Mouse (Mus musculus): ENCODE data around the gene Npas3.

Npas3 gene

DNA sequence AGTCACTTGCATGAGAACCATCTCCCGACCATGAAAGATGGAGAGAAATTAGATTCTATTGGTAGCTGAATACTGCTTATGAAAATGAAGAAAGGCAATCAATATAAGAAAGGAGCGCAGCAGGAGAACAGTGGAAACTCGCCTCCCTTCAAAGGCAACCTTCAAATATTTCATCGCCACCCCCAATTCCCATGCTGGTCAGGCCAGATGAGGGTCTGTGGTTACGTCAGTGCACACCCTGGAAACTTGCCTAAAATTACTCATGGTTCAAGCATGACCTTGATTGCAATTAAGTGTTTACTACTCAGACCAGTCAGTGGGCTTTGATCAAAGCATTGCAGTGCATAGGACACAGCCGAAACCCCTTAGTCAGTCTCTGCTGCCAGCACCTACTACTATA, 613.8 kb downstream of the Npas3 start:
- DNase-seq (ENCODE audit: low read depth, low spot score): no peak

DNA sequence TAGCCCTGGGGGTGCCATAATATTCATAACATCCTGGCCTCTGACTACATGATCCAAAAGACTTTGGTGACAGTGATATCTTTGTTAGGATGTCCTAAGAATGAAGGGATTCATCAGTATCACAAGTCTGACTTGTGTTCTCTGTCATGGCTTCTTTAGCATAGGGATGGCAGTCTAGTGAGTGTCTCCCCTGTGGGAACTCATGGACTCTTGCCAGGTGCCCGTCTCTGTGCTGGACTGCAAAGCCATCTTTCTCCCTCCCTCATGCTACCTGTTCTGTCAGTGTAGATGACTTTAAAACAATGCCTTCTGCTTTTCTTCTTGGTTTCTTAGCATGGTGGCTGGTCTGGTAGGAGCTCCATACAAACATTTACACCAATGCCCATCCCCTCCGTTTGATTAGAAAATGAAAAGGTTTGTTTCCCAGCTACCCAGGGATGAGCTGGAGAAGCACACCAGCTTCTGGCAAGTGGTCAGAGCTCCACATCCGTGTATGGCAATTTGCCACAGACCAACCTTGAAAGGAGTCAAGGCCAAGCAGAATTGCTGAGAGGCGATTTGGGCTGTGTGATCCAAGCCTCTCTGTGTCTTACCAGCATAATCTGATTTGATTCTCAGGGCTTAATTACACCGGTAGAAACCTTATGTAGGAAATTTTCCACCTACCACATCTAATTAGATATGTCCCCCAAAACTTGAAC, 616.1 kb downstream of the Npas3 start:
- DNase-seq (ENCODE audit: low read depth, low spot score): no peak

DNA sequence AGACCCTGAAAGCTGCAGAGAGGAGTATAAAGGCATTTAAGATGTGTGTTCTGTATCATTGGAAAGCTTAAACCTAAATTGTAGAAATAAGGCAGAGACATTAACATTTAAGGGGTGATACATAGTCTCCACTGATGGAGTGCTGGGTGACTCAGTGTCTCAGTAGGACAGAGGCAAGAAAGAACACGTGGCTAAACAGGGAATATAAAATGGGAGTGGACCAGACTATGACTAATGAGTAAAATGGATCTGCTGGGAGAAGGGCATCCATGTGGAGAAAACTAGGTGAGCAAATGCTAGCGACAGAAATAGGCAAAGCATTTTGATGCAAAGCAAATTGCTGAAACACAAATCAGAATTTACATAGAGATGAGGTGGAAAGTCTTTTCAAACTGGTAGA, 617.2 kb downstream of the Npas3 start:
- DNase-seq (ENCODE audit: low read depth, low spot score): no peak

DNA sequence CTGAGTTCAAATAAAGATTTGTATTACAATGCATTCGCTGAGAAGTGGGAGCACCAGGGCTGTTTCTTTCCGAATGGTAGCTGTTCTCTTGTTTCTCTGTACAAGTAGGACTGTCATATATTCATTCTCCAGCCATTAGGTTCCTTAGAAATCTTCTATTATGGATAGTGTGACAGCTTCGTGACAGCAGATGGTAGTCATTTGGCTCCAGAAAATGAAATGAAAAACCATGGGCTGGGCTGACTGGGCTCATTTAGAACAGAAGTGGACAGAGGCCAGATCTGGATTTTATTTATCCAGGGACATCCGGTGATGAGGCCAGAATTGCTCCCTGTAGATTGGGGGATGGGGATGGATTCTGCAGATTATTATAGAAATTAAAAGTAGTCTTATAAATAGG, 621.5 kb downstream of the Npas3 start:
- DNase-seq (ENCODE audit: low read depth, low spot score): no peak

DNA sequence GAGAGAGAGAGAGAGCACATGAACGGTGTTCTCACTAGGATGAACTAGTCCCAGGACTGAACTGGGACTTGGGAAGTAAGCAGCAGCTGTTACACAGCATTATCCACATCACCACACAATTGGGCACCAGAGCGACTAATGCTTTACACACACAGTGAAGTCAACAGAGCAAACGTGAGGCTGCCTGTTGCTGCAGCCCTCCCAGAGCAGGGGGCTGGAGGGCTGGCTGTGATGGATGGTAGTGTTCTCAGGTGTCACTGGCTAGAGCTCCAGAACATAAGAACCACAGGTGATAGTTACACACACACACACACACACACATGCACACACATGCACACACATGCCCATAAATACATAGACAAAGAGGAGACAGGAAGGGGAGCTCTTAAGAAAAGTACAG, 626.7 kb downstream of the Npas3 start:
- DNase-seq (ENCODE audit: low read depth, low spot score): no peak

DNA sequence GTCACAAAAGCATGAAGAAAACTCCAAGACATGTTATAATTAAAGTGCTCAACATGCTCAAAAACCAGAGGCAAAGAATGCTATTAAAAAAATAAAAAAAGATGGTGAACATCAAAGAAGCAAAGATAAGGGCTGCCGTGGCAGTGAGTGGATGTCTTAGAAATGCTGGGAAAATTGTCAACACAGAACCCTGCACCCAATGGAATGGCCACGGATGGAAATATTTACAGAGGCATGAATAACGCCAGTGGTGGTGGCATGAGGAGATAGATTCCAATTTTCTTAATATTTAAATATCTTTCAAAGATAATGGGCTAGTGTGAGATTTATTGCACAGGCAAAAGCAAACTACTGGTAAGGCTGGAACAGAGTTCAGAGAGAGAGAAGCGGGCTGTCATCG, 628.2 kb downstream of the Npas3 start:
- no peak for DNase-seq (ENCODE audit: low read depth, low spot score)

DNA sequence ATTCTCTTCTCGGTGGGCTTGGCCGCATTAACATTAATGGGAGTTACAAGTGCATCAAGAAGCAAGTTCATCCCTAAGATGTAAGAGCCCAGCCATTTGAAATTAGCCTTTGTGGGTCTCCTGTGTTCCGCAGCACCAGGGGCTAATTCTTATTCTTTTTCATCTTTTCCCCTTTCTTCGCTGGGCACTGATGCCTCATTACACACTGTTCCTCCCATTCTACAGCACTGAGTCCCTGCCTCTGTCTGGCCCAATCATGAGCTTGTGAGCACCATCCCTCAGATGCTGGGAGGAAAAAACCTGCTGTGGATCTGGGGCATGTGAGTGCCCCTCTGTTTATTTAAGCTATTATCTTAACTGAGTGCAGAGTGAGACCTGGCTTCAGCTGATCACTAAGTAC, 633.2 kb downstream of the Npas3 start:
- no peak for DNase-seq (ENCODE audit: low read depth, low spot score)

DNA sequence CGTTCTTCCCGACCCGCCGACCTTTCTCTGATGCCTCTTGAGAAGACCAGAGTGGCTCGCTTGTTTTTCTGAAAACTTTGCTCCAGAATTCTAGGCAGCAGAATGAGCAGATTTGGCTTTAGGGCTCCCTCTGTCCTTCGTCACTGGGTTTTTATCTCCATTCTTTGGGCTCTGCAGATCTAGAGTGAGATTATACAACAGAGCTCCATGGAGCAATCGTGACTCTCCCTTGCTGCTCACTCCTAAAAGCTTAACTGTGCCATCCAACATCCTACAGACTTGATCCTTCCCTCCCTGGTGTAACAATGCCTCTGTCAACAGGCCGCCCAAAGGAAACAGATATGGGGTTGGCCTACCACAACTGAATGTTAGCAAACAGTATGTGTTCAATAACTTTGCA, 634.4 kb downstream of the Npas3 start:
- no peak for DNase-seq (ENCODE audit: low read depth, low spot score)

DNA sequence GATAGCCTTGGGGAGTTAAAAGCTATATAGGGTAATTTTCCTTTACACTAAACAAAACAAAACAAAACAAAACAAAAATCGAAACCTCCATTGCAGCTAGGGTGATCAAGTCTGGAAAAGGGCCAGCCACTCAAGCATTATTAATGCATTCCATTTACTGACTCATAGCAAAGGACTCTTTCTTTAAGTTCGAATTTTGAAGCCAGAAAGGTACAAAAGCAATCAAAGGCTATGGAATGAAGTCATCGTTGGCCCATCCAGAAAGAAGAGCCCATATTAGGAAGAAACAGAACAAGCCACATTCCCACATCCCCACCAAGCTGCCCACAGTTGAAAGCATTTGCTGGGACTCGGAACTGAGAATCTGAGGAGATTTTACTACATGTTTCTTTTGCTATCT, 640.1 kb downstream of the Npas3 start:
- DNase-seq (ENCODE audit: low read depth, low spot score): no peak

DNA sequence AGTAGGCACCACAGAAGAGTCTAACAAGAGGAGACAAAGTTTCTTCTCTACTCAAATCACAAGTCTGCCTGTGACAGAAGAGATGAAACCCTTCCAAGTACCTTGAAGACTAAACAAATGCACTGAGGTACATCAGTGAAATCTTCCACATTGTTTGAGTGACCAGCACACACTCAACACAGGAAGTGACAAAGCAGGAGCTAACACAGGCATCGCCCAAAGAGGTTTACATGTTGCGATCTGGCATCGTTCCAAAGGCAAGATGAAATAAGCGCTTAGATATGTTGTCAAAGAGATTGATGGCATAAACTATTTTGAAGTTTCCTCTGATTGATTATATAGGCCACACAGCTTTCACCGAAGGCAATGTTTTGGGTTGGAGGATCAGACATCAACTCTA, 647.4 kb downstream of the Npas3 start:
- no peak for DNase-seq (ENCODE audit: low read depth, low spot score)

DNA sequence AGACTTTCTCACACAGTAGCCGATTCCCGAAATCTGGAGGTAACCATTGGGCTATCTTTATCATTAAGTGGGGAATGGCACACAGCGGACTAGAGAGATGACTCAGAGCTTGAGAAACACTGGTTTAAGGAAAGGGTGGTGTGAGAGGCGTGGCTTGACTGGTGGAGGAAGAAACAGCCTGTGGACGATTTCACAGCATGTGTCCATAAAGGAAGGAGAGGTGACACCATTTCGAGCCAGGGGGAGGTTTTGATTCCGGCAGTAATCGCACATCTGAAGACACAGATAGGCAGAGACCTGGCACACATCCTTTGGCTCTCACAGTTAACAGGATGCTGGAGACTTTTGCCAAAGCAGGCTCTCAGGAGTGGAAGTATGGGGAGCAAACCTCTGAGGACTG, 660.3 kb downstream of the Npas3 start:
- DNase-seq (ENCODE audit: low read depth, low spot score): no peak

DNA sequence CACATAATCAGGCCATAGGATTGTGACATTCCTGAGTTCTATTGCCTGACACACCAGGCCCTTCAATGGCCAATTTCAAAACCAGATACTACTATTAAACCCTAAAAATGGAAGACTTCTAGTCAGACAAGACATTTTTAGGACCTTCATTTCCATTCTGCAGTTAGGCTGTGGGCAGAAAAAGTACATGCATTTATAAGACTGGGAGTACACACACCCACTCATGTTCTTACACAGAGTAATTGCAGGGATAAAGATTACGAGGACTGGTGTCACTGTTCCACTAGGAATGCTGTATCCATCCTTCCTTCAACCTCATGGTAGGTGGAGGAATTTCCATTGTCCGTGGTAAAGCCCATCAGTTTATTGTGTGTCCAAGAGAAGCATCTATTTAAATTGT, 661.7 kb downstream of the Npas3 start:
- DNase-seq (ENCODE audit: low read depth, low spot score): no peak

DNA sequence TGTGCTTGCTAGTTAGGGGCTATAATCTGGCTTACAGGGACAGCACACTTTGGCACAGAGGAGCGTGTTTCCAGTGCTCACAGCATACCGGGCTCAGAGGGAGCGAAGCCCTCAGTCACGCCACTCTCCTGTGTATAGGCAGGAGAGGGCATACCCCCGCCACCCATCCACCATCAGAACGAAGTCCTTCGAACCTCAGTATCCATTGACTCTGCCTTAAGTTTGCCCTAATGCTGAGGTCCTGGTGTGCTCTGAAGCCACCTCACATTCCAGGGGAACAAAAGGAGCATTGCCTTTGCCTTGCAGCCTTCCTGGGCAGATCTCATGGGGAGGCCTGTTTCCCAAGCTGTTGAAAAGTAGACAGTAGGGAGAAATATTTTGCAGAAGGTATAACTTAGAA, 673.7 kb downstream of the Npas3 start:
- no peak for DNase-seq (ENCODE audit: low read depth, low spot score)

DNA sequence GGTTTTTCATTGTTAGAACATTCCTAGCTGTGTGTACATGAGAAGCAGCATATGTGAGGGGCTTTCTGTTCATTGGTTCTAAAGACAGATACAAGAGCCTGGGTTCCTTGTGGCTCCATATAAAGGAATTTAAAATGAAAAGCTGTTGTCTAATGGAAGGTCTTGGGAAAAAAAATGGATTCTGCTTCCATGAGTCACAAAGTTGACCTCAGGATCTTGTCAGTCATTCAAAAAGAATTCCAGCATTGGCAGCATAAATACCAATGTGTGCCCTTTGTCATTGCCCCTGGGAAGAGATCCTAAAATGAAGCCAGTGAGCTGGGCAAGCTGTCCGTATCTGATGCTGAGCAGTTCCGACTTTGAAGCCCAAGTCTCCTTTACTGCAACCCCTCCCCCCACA, 700.3 kb downstream of the Npas3 start:
- DNase-seq (ENCODE audit: low read depth, low spot score): no peak

DNA sequence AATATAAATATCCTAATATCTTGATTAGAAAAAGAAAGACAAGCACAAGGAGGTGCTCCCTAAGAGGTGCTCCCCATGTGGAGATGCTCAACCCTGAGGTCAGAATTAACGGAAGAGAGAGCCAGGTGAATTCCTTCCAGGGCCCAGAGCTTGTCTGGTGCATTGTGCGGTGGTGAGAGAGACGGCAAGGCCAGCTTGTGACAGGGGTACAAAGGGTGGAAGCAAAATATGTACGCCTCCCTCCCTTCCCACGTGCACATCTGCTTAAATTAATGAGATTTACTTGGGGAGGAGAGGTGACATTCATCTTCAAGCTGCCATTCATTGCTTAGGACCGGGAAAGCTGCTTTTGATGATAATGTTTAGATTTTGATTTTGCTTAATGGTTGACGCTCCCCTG, 713.5 kb downstream of the Npas3 start:
- DNase-seq (ENCODE audit: low read depth, low spot score): no peak

DNA sequence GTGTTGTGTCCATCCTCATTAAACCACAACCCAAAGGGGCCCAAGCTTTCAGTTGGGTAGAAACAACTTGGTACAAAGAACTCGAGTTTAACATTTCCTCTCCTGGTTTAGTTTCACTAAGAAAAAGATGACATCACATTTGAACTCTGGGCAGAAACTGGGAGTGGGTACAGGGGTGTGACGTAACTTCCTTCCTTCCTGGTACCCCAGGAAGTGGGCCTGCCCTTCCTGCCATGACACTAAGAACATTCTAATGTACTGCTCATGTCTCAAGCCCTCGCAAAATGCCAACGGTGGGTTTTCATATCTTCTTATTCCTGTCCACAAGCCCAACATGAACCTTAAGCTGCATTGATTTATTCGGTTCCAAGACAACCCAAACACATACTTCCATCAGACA, 715.1 kb downstream of the Npas3 start:
- DNase-seq (ENCODE audit: low read depth, low spot score): no peak

DNA sequence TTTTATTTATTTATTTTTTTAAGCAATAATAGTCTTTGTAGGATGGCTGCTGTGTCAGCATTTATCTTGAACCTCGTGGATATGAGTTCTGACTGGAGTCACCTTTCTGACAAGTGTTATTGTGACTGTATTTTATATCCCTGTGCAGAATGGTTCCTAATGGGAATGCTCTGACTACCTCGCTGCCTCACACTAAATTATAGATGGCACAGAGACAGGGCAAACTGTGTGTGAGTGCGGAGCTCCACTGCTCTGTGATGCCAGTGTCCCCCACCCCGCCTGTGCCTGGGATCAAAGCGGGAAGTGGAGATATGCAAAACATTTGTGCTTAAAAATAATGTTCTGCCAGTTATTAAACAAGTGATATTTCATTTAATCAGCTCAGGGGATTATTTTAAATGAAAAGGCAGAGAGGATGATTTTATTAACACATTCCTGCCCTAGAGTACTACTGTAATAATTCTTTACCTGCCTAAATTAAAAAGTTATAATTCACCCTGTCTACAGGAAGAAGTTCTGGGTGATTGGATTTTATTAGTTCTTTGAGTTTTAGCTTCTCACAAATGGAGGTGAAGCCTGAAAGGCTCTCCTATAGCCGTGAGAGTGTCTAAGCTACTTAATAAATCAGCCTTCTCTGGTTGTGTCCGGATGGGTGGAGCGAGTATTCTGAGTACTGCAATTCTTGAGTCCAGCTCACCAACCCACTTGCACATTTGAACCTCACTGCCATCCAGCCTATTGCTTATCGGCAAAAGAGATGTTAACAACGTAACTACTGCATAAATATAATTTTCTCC, 721.1 kb downstream of the Npas3 start:
- DNase-seq (ENCODE audit: low read depth, low spot score): no peak

DNA sequence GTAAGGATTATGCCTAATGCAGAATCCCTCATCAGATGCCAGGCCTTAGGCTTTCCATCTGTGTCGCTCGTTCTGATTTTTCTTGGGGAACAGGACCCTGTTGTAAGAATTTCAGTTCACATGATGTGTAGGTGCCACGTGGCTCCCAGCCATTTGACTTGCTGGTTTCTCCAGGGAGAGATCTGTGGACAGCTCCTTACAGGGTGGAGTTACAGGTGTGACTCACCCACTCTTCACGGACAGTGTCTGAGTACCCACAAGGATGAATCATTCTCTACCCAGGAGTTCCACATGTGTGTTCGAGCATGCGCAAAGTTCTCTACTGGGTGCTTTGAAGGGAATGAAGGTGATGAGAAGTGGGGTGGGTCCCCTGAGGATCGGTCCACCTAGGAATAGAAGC, 722.2 kb downstream of the Npas3 start:
- DNase-seq (ENCODE audit: low read depth, low spot score): no peak

DNA sequence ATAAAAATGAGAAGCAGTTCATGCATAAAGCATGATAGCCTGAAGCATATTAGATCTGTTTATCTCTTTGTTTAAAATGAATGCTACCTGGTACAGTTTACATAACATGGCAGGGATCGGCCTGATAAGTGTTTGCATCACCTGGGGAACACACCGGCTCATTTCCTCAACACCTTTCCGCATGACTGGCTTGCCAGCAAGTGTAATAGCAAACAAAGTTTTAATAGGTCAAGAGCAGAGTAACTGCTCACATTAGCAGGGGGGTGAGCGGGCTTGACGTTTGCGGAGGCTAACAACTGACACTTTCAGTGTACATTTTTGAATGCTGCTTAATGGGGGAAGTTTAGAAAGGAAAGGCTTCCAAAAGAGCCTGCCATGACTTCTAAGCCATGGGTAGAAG, 724.9 kb downstream of the Npas3 start:
- DNase-seq (ENCODE audit: low read depth, low spot score): peak; percentile 1

DNA sequence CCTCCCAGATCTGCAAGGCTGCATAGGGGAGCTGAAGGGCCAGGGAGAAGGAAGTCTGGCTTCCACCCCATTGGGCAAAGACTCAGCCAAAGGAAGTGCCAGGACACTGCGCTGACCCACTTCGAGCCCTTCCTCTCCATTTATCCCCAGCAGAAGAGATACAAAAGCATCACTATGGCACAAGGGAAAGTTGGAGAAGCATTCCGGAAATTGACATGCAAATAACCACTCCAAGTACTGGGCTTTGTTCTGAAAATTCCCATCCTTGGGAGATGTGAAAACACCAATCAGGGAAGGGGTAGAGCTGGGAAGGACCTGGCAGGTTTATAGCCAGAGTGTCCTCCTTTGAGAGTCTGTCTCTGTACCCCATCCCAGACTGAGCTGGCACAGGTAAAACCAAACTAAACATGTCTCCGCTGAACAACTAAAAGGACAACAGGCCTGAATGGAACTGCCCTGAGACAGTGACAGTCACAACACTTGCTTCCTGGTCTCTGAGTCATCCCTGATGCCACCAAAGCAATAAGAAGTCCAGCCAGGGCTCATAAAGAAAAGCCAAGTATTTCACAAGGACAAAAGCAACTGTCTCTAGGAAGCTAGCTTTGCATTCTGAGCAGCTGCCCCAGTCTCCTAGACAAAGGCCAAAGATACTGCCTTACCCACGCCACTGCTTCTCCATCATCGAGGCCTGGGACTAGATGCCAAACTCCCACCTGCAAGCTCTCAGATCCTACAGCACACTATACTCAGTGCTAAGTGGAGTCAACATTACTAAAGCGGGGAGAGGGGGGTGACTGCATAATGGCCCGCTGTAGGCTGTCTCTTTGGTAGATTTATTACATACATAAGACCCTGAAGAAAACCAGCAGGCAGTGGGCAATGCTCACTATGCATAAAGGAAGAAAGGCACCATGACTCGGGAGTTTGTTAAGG, 733.4 kb downstream of the Npas3 start:
- DNase-seq (ENCODE audit: low read depth, low spot score): no peak

DNA sequence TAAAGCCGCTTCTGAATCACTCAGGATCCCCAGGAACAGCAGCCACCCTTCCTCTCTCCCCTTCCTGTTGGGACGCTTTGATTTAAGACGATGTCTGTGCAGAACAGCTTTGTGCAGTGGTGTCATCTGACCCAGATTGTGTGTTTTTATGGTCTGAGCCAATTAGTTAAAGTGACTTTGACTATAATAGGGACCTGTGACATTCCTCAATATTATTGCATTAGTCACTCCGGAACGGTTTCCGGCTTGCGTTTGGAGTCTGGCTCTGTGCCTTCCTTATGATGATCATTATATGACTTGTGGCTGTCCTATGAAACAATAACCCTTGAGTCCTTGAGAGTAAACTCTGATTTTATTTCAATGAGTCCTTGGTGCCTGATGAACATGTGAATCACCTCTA, 735.5 kb downstream of the Npas3 start:
- no peak for DNase-seq (ENCODE audit: low read depth, low spot score)

All from A20 (cell line).